Mouse (Mus musculus): Measurements from ENCODE around the gene Cnr2. TPM values are rescaled to one million over a fixed set of nuclear protein-coding genes. Genes with fewer than 3 reads are reported as not detected.

Gene Cnr2
- total RNA-seq, 1 experiment from 2014 or later: 10.9 TPM

DNA sequence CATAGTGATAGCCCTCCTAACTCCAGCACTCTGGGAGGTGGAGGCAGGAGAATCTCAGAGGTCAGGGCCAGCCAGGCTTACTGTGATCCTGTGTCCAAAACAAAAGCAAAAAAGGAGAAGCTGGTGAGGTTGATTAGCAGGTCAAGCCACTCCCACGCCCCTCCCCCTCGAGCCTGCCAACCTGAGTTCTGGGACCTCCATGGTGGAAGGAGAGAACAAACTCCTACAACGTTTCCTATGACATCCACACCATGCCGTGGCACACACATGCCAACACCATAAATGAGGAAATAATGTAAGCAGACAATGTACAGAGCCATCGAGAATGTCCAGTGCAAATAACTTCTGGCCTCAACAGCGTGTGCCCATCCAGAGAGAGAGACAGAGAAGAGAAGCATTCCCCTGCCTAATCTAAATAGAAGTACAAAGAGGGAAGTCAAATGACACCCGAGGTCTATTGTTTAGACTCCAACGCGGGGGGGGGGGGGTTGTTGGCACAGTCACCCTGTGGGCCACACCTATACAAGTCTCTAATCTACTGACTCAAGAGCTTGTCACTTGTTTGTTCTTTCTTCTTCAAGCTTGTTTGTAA is 19.1 kb upstream of the Cnr2 start:
- peak; percentile 12 for ATAC-seq (replicated peaks; ENCODE audit: low read depth, poor library complexity, severe bottlenecking)

DNA sequence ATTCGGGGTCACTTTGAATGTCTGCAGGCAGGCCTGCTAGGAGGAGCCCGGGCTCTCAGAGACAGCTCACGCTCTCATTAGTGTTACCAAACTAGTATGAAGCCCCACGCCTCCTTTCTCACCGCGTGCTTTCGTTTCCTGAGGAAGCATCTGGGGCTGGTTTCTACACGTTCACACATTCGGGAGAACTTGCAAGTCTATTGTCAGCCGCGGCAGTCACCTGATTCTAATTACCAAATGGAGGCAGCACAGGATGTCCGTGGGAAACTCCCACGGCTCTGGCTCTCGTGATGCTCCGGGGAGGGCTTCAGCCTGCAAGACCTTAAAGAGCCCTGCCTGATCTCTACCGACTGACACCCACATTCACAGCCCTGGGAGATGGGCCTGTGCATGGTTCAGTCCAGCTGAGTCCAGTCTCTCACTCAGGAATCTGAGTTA is 18.6 kb upstream of the Cnr2 start:
- peak; percentile 61 for ATAC-seq (replicated peaks; ENCODE audit: low read depth, poor library complexity, severe bottlenecking)

DNA sequence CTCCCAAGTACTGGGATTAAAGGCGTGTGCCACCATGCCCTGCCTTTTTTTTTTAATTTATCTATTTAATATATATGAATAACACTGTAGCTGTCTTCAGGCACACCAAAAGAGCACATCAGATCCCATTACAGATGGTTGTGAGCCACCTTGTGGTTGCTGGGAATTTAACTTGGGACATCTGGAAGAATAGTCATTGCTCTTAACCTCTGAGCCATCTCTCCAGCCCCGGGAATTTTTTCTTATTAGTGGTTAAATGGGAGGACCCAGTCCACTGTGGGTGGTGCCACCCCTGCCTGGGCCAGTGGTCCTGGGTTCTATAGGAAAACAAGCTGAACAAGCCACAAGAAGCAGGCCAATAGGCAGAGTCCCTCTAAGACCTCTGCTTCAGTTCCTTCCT is 17.5 kb upstream of the Cnr2 start:
- ATAC-seq (replicated peaks; ENCODE audit: low read depth, poor library complexity, severe bottlenecking): no peak

DNA sequence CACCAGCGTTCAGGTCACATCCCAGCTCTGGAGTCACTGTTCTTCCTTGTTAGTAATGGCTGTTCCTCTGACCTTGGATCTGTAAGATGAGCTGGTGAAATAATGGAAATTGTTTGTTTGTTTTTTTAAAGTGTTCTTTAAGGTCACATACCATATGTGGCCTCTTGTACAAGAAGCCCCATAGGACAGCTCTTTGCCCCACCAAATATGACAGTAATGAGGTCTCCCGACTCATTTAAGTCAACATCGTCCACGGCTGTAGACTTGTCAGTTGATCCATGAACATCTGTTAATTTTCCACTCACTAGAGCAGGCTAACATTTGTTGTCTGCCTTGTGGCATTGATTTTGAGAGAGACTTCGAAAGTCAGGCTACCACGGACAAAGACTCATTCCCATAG is 16.2 kb upstream of the Cnr2 start:
- no peak for ATAC-seq (replicated peaks; ENCODE audit: low read depth, poor library complexity, severe bottlenecking)

DNA sequence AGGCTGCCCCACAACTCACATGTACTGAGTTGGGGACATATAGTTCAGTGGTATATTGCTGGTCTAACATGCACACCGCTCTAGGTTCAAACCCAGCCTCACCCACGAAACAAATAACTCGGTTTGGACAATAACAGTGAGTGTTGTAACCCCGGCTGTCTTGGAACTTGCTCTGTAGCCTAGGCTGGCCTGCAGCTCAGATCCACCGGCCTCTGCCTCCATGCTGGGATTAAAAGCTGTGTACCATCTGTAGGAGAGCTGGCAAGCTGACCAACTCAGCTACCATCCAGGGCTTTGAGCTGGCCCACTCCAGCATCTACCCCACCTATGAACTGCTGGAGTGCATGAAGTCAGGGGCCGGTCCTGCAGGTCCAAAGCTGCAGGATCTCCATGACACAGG is 15.2 kb upstream of the Cnr2 start:
- ATAC-seq (replicated peaks; ENCODE audit: low read depth, poor library complexity, severe bottlenecking): no peak

DNA sequence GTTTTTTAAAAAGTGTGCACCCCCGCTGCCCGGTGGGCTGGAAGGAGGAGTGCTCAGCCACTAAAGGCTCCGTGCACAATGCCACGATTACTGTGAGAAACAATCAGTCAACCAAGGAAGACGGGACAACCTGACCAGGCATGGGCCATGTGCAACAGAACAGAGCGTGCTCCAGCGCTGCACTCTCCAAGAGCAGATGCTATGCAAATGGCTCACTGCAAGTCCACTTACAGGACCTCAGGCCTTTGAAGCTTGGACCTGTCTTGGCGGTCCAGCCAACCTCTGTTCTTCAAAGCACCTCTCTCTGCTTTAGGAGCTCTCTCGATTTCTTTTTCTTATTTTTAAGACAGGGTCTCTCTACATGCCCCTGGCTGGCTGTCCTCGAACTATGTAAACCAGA is 14.6 kb upstream of the Cnr2 start:
- ATAC-seq (replicated peaks; ENCODE audit: low read depth, poor library complexity, severe bottlenecking): no peak

DNA sequence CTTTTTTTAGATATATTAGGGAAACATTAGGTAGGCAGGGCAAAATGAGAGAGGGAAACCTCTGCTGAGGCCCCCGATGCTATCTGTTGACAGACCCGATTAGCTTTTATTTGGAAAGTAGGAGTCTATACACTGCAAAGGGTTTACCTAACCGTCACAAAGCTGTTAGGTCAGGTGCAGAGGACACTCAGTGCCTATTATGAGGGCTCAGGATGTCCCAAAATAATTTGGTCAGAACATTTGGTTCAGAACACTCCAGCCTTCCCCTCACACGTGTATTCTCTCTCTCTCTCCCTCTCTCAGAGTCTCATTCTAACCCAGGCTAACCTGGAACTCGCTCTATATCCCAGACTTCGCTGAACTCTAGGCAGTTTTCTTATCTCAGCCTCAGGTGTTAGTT is 13.2 kb upstream of the Cnr2 start:
- no peak for ATAC-seq (replicated peaks; ENCODE audit: low read depth, poor library complexity, severe bottlenecking)

DNA sequence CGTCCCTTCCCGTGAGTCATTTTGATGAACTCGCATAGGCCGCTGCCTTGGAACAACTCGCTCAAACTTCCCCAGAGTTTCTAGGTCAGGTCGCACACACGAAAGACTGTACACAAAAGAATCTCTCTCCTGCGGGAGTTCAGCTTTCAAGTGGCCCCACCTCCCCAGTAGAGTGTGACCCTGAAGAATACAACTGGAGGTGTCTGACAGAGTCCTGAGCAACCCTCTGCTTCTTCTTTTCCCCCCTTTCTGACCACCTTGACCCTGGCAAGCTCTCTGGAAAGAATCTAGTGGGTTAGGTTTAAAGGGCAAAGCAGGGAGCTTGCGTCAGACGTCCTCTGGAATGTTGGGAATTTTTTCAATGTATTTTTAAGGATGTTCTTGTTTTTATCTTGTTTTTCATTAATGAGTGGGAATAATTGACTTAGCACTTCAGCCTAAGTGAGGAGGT is 11.8 kb upstream of the Cnr2 start:
- ATAC-seq (replicated peaks; ENCODE audit: low read depth, poor library complexity, severe bottlenecking): no peak

DNA sequence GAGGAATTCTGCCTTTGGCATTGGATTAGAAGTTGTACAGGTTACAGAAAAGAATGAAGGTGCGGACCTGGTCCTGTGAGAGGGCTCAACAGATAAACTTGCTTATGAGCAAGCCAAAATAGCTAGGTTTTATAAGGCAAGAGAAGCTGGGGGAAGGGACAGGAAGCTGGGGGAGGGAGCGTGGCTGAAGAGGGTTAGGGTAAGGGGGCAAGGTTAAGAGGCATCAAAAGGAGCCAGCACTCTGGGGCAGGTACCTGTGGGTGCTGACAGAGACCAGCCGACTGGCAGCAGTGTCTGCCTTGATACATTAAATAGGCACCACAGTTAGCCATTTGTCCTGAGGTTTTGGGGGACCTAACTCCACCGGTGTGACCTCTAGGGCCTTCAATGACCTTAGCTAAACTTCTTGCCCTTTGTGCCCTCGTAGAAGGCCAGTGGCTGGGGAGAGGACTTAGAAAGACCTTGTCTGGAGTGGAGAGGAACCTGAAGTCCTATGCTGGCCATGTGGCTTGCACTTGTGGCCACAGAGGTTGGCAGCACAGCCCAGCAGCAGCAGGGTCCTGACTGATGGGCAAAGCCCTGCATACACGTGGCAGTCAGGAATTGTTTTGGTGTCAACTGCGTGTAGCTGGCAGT is 11.2 kb upstream of the Cnr2 start:
- no peak for ATAC-seq (replicated peaks; ENCODE audit: low read depth, poor library complexity, severe bottlenecking)

DNA sequence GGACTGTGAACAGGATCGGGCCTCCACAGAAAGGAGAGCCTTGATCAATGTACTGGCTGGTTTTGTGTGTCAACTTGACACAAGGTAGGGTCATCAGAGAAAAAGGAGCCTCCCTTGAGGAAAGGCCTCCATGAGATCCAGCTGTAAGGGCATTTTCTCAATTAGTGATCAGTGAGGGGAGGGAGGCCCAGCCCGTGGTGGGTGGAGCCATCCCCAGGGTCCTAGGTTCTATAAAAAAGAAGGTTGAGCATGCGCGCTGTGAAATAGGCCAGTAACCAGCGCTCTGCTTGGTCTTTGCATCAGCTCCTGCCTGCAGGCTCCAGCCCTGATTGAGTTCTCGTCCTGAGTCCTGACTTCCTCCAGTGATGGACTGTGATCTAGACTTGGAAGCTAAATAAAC is 10.7 kb upstream of the Cnr2 start:
- no peak for ATAC-seq (replicated peaks; ENCODE audit: low read depth, poor library complexity, severe bottlenecking)

DNA sequence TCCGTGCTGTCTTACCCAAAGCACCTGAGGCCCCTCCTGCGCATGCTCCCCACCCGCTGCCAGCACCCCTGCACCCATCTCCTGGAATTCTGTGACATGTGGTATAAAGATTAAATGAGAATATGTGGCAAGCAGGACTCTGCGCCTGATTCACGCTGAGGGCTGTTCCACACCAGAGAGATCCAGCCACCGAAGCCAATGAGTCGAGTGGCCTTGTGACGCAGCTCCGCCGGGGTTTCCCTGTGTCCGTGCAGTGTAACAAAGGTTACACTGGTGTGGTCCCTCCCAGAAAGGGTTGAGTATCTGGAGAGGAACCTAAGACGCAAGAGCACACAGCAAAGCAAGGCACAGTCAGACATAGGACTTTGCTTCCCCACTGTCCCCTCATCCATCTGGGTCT is 9.5 kb upstream of the Cnr2 start:
- no peak for ATAC-seq (replicated peaks; ENCODE audit: low read depth, poor library complexity, severe bottlenecking)

DNA sequence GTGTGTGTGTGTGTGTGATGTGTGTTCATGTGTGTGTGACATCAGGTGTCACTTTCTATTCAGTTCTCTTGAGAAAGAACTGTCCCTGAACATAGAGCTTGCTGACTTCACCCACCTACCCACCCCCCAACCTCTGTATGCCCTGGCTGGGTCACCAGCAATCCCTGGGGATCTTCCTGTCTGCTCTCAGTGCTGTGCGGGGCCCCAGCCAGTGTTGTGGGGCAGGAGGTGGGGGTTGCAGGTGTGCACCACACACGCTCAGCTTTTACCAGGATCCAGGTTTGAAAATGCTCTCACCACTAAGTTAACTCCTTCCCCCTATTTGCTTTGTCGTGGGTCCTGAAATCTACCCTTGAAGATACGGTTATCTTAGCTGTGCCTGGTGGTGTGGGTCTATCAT is 9.0 kb upstream of the Cnr2 start:
- no peak for ATAC-seq (replicated peaks; ENCODE audit: low read depth, poor library complexity, severe bottlenecking)

DNA sequence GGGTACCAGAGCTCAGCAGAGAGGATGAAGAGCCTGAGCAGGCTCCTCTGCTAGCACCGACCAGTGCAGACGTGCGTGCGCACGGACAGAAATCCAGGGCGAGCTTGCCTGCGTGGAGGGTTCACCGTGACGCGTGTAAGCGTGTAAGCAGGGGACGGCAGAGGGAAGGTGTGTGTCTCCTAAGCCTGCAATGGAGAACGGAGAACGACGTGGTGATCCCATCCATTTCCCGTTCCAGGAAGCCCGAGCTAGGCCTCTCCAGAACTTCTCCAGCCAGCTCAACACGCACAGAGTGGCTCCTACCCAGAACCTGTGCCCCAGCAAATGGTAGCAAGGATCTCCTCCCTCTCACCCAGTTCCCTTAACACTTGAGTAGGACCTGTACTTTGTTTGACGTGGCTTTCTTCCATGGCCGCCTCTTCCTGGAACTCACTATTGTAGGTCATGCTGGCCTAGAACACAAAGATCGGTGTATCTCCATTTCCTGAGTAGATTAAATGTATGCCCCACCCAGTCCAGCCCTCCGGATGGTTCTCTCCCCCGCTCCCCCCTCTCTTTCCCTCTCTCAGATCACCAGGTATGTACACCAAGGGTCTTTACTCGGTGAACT is 6.6 kb upstream of the Cnr2 start:
- ATAC-seq (replicated peaks; ENCODE audit: low read depth, poor library complexity, severe bottlenecking): no peak

DNA sequence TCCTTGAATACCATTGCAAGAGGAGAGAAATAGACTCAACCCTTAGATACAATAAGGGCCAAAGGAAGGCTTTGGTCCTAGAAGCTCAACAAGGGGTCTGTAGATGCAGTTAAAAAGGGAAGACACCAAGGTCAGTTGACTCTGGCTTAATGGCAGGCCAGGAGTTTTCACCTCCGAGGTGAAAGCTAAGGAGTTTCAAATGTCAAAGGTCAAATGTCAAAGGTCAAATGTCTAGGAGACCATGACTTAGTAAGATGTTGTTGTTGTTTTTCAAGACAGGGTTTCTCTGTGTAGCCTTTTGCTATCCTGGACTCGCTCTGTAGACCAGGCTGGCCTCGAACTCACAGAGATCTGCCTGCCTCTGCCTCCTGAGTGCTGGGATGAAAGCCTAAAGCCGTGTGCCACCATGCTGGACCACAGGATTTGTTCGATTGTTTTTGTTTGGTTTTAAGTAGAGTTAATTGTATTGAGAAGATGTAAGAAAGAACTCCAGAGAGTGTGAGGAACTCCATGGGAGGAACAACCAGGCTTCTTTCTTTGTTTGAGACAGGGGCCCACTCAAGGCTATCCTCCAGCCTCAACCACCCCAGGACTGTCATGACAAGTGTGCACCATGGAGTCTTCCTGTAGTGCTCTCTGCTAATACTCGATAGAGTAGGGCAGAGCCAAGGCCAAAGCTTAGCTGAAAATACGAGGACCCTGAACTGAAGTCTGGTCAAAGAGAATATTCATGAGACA is 5.9 kb upstream of the Cnr2 start:
- no peak for ATAC-seq (replicated peaks; ENCODE audit: low read depth, poor library complexity, severe bottlenecking)

DNA sequence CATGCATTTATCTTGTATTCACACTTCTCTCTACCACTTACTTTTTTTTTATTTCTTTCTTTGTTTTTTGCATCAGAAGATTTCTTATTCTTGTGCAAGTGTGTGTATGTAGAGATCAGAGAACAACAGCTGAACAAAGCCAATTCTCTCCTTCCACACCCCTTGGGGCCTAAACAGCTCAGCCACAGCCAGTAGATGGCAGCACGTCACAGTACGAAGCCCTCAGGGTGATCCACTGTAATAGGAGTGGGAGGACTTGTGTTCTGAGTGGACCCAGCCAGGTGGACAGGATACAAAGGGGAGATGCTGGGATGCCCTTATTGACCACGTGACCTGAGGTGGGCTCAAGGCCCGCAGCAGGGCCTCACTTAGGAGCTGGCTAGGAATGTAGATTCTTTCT is 5.3 kb upstream of the Cnr2 start:
- peak; percentile 90 for ATAC-seq (replicated peaks; ENCODE audit: low read depth, poor library complexity, severe bottlenecking)

DNA sequence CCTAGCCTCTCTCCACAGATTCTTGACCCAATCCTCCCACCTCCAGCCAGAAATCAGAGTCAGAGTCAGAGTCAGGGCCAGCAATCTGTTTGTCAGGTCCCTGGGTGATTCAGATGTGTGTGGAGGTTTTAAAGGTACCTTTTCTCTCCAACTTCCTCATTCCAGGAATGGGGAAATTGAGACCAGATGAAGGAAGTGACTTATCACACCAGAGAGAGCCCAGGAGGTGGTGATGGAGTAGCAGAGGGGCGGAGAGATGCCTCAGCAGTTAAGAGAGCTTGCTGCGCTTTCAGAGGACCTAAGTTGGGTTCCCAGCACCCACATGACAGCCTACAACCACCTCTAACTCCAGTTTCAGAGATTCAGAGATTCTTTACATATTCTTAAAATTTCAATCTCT is 3.7 kb upstream of the Cnr2 start:
- 0 out of 2 replicates have a peak, but pooled peaks have one; percentile 2 for ATAC-seq (replicated peaks; ENCODE audit: low read depth, poor library complexity, severe bottlenecking)

DNA sequence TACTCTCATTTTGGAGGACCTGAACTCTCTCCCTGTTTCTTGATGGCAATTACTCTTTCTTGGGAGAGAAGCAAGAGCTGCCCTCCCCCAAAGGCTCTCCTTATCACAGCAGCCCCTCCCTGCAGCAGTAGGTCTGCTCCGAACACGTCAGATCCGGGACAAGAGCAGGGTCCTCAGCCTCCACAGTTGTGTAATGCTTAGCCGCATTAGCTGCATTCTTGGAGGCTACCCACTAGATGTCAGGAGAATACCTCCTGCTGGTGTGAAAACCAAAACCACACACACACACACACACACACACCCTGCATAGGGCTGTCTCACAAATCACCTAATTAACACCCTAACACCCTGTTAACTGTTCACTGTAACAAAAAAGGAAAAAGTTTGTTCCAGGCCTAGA is 2.3 kb upstream of the Cnr2 start:
- no peak; the same call in 1 of the 2 replicates for ATAC-seq (replicated peaks; ENCODE audit: low read depth, poor library complexity, severe bottlenecking)

DNA sequence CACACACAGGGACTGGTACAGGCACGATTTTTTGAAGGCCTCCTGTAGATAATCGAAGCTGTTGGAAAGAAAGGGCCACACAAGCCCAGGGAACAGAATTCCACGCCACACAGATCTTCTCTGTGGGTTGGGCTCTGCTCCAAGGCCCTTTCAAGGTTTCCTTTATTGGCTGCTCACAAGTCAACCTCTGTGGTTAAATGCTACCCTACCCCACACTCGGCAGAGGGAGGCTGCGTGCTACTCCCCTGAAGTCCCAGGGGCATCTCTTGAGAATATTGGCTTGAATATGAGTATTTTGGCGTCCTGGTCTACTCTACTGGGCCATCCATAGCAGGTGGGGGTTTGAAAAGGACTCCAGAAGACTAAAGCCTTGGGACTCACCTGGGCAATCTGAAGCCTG is 963 bp downstream of the Cnr2 start:
- ATAC-seq (replicated peaks; ENCODE audit: low read depth, poor library complexity, severe bottlenecking): no peak

DNA sequence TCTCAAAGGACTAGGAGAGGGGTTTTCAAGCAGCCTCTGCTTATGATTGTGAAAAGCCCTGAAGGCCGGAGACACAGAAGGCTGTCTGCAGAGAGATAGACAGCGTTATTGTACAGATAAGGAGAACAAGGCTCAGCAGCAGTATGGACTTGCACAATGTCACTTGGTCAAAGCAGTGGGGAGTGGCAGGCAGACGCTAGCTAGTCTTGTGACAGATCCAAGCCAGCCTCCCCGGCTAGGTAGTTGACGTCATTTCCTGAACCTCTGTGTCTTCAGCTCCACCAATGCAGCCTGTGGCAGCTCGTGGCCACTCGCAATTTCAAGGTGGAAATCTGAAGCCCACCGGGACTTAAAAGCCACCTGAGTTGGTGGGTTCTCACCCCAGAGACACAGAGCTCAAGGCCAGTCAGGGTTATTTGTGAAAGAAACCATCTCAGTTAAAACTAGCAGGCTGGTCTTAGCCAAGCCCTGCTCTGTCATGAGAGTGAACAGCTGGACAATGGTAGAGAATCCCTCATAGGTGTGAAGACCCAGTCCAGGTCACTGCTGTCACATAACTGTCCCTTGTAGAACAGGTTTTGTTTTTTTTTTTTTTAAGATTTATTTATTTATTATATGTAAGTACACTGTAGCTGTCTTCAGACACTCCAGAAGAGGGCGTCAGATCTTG is 3.3 kb downstream of the Cnr2 start:
- peak; percentile 83 for ATAC-seq (replicated peaks; ENCODE audit: low read depth, poor library complexity, severe bottlenecking)

DNA sequence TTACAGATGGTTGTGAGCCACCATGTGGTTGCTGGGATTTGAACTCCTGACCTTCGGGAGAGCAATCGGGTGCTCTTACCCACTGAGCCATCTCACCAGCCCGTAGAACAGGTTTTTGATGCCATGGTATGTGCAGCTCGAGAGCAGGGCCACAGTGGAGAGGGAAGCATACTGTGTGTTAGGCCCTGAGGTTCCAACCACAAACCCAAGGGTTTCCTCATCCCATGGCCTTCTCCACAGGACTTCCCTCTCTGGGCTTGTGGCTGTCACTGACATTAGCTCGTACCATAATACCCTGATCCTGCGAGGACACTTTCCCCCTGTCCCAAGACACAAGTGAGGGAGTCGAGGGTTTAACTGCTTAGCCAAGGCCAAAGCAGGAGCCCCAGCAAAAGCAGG is 3.9 kb downstream of the Cnr2 start:
- peak; percentile 60 for ATAC-seq (replicated peaks; ENCODE audit: low read depth, poor library complexity, severe bottlenecking)

DNA sequence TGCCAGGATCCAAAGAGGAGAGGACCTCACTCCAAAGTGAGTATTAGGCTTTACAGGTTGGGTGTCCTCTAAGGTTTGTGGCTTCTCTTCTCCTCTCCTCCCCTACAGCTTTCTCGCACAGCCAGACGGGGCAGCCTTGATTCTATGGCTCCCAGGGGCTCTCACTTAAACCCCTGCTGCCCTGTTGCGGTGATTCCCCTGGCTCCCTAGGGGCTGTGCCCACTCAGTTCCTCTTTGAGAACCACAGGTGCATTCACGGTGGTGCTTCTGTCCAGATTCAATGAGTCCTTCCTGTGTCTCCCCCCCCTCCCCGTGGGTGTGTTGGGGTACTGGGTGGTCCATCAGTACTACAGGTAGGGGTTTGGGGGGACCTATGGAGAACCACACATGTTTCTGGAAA is 4.8 kb downstream of the Cnr2 start:
- no peak for ATAC-seq (replicated peaks; ENCODE audit: low read depth, poor library complexity, severe bottlenecking)

Data from common myeloid progenitor, adult 5-6 weeks (primary cell).